Mouse (Mus musculus) thymus, adult 2 months (tissue): ENCODE measurements around the gene Cbfb.

Source experiments
- CTCF ChIP-seq: fragments of 200-500 bp; IDR thresholded peaks from 2 replicates; pipeline ENCODE4 v1.5.1; 2012; ENCODE audit warnings: mild to moderate bottlenecking, control low read depth, low read length, moderate library complexity, borderline replicate concordance; ENCODE audit not compliant: control insufficient read depth, poor library complexity, insufficient read depth; ENCODE audit errors: extremely low read depth
- POLR2A ChIP-seq: fragments of 200-500 bp; IDR thresholded peaks from 2 replicates; pipeline ENCODE4 v1.6.1; 2012; ENCODE audit warnings: mild to moderate bottlenecking, low read length, control low read depth, moderate library complexity; ENCODE audit not compliant: control insufficient read depth, poor library complexity, insufficient read depth; ENCODE audit errors: extremely low read depth

GRCm38 (mm10) chr8:105152623-105153398, 17.7 kb upstream of the Cbfb start:
- no peak for TF ChIP-seq CTCF
- TF ChIP-seq POLR2A, result no peak
